Mouse (Mus musculus) heart, postnatal 25 days (tissue): ENCODE measurements around the gene Duxbl2. TPM values are rescaled to one million over a fixed set of nuclear protein-coding genes. Genes with fewer than 3 reads are reported as not detected.
"Not testable (repeated sequence)": the region's sequence is repeated elsewhere in the genome, so short reads cannot be mapped to it uniquely, and the experiment has no call there.

Experiments used
- DNase-seq: peaks from one replicate; pipeline ENCODE4 v3.0.0; 2022; ENCODE audit warnings: low spot score
- intact Hi-C: fragments of 180-260 bp; cut with DNase I; formaldehyde crosslinking; loops from one replicate; pipeline ENCODE4 v1.15.1; 2025
- total RNA-seq, 2 experiments: library from RNA; stranded (reverse); gene quantifications; 2 replicates each; pipeline ENCODE4 v1.2.3; 2021

The Duxbl2 gene
- not detected for total RNA-seq

GRCm38 (mm10) chr14:26118150-26118549 is at the start of gene Duxbl2:
Duxbl2 (plus strand) TSS chr14:26118349.
- DNase-seq, intact Hi-C loops: not testable (repeated sequence)

- DNase-seq, intact Hi-C loops: not testable (repeated sequence)
These were observed 41.3 kb upstream of the Duxbl2 start for GRCm38 (mm10) chr14:26076620-26077390.

GRCm38 (mm10) chr14:26081216-26081615 is 36.9 kb upstream of the Duxbl2 start, which contains the start of gene Cphx2:
Cphx2 (plus strand) TSS chr14:26081516.
- intact Hi-C loops, DNase-seq: not testable (repeated sequence)

GRCm38 (mm10) chr14:26081997-26082396 is 36.2 kb upstream of the Duxbl2 start, which contains the start of gene Cphx3:
Cphx3 (plus strand) TSS chr14:26082297.
- intact Hi-C loops, DNase-seq: not testable (repeated sequence)

GRCm38 (mm10) chr14:26097622-26098021 is 20.5 kb upstream of the Duxbl2 start:
- DNase-seq, intact Hi-C loops: not testable (repeated sequence)

GRCm38 (mm10) chr14:26118550-26119000 is 426 bp downstream of the Duxbl2 start:
- DNase-seq, intact Hi-C loops: not testable (repeated sequence)

GRCm38 (mm10) chr14:26119095-26119494 is 946 bp downstream of the Duxbl2 start:
- intact Hi-C loops, DNase-seq: not testable (repeated sequence)

GRCm38 (mm10) chr14:26147095-26147494 is 28.9 kb downstream of the Duxbl2 start:
- intact Hi-C loops, DNase-seq: not testable (repeated sequence)

- DNase-seq, intact Hi-C loops: not testable (repeated sequence)
These were observed 37.9 kb downstream of the Duxbl2 start for GRCm38 (mm10) chr14:26156032-26156431.

GRCm38 (mm10) chr14:26161156-26161555 is 43.0 kb downstream of the Duxbl2 start:
- intact Hi-C loops, DNase-seq: not testable (repeated sequence)

- DNase-seq, intact Hi-C loops: not testable (repeated sequence)
These were observed 44.3 kb downstream of the Duxbl2 start for GRCm38 (mm10) chr14:26162423-26162822.

- intact Hi-C loops, DNase-seq: not testable (repeated sequence)
These were observed 47.1 kb downstream of the Duxbl2 start for GRCm38 (mm10) chr14:26165266-26165665.

- intact Hi-C loops, DNase-seq: not testable (repeated sequence)
These were observed 55.8 kb downstream of the Duxbl2 start for GRCm38 (mm10) chr14:26173955-26174354.

GRCm38 (mm10) chr14:26175028-26175427 is 56.9 kb downstream of the Duxbl2 start:
- intact Hi-C loops, DNase-seq: not testable (repeated sequence)

Other genes with a start within 250 kb of the Duxbl2 start
- 1 to 10 TPM; 3.0 to 3.6 TPM for gene Plac9a, start 215.2 kb upstream of the Duxbl2 start, total RNA-seq
- 1 to 10 TPM in 1 of 2 experiments, under 1 TPM in 1; 0.96 to 1.1 TPM for gene Tmem254a, start 190.7 kb upstream of the Duxbl2 start, total RNA-seq
- not detected for gene Cphx1, start 180.0 kb upstream of the Duxbl2 start, total RNA-seq
- gene Duxbl1, start 139.8 kb upstream of the Duxbl2 start, total RNA-seq = not detected
- gene Gm9780, start 75.6 kb upstream of the Duxbl2 start, total RNA-seq = 10 to 100 TPM; 21.3 to 30.8 TPM
- 1 to 10 TPM; 6.8 to 7.0 TPM for gene Tmem254c, start 51.0 kb upstream of the Duxbl2 start, total RNA-seq
- not detected for gene Cphx2, start 36.8 kb upstream of the Duxbl2 start, total RNA-seq
- gene Cphx3, start 36.1 kb upstream of the Duxbl2 start, total RNA-seq = not detected
- gene Plac9b, start 64.1 kb downstream of the Duxbl2 start, total RNA-seq = 10 to 100 TPM; 44.6 to 46.8 TPM
- 1 to 10 TPM; 2.0 to 2.6 TPM for gene Tmem254b, start 88.7 kb downstream of the Duxbl2 start, total RNA-seq
- not detected for gene Duxbl3, start 139.6 kb downstream of the Duxbl2 start, total RNA-seq